Mouse (Mus musculus): ENCODE data around the gene Pnp. TPM values are rescaled to one million over a fixed set of nuclear protein-coding genes. Genes with fewer than 3 reads are reported as not detected.
A peak's percentile ranks its signal among the peaks of the same experiment; 100 is the strongest.
"Not testable (repeated sequence)": the region's sequence is repeated elsewhere in the genome, so short reads cannot be mapped to it uniquely, and the experiment has no call there.

Gene Pnp
- total RNA-seq, 2 experiments from 2014 or later, result 12.7 to 13.9 TPM

DNA sequence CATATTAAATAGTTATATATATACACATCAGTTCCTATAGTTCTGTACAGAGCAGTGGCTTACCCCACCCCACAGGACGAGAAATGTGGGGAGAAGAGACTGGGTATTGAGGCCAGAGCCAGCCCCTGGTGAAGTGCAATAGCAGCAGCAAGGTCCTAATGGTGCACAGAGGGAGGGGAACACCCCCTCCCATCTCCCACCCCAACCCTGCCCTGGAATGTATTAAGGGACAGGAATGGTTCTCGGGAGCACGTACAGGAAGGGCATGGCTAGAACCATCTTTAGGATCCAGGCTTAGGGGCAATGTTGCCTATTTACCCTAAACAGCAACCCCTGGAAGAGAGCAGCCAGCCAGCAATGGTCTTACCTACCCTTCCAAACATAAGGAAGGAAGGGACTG, 3.5 kb upstream of the Pnp start:
- no peak for DNase-seq (ENCODE audit: low spot score in 2 of 2)

GRCm38 (mm10) chr14:50929951-50930350, 931 bp upstream of the Pnp start:
- DNase-seq (ENCODE audit: low spot score in 2 of 2), result no peak

DNA sequence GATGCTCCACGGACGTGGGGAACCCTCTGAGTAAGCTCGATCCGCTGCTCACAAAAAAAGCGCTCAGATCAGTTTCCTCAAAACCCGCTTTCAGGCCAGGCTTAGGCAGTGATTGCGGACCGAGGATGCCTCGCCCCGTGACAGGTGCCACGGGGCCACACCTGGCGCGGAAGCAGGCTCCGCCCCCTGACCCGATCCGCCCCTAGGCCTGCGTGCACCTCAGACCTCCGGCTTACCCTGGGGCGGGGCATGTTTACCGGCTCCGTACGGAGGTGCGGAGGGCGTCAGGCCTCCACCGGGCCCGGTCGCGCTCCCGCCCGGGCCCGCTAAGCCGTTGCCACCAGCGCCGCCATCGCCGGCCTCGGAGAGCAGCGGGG, 517 bp upstream of the Pnp start:
- DNase-seq (ENCODE audit: low spot score in 2 of 2), result no peak

DNA sequence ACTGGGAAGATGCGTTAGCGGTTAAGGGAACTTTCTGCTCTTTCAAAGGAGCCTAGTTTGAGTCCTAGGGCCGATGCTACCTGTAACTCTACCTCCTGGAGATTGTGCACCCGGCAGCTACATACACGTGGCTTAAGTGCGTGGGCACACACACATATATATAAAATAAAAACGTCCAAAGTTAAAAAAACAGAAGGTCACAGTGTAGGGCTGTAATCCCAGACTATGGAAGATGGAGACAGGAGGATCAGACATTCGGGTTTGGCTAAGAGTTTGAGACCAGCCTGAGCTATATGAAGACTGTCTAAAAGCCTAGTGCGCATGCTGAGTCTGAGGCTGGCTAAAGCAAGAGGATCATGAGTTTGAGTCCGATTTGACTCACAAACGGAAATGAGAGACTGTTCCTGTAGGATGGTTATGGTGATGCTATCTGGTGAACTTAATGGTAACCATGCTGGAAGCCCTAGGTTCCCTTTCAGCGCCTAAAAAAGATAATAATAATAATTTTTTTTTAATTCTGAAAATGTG, 675 bp downstream of the Pnp start:
- DNase-seq (ENCODE audit: low spot score in 2 of 2), result no peak

DNA sequence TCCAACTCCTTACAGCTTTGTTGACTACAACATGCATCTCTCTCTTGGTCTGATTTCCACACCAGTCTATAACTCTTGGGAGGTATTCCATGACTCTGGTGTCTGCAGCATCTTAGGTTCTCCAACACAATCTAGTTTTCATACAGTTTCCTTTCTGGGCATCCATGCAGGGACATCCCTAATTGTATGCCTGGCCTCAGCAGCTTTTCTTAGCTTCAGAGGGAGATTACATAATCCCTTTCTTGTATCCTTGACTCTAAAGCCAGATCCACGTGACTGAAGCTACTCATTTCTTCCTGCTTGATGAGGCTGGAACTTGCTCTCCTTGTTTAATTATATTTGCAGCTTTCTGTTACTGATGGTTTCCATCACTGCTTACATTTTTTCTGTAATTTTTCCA, 5.8 kb downstream of the Pnp start:
- no peak for DNase-seq (ENCODE audit: low spot score in 2 of 2)

DNA sequence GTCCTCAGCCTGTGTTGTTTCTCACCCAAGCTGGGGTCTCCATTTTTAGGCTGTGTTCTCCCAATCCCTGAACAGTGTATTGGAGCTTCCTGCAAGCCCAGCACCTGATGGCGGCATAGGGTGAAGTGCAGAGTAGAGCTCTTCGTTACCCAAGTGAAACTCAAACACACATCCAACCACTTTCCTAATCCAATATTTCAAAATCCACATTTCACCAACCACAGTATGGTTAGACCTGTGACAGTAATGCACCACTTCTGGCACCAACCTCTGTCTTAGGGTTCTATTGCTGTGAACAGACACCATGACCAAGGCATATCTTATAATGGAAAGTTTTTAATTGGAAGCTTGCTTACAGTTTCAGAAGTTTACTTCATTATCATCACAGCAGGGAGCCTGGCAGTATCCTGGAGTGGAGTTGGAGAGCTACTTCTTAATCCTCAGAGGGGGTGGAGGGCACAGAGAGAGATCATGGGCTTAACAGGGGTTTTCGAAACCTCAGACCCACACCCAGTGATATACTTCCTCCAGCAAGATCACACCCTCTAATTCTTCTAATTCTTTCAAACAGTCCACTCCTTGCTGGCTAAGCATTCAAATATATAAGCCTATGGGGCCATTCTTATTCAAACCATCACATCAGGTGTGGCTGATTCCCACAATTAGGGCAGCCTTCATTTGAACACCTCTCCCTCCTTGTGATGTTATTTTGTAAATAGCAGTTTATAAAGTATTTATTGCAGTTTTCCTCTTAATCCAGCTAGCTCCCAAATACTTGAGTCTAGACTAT, 7.4 kb downstream of the Pnp start:
- no peak for DNase-seq (ENCODE audit: low spot score in 2 of 2)

DNA sequence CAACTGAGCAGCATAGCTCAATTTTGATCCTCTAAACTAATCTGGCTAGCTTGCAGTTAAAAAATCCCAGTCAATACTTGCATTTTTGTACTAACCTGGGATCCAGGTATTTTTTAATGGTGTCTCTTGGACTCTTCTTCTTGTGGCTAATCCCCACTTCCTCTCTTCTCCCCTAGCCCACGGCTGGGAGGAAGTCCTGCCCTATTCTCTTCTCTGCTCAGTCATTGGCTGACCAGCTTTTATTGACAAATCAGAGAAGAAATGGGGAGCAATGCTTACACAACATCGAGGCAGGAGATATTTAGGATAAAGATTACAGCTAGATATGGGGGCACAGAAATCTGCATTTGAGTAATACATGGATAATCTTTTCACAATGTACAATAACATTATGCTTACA, 8.1 kb downstream of the Pnp start:
- DNase-seq (ENCODE audit: low spot score in 2 of 2), result no peak

GRCm38 (mm10) chr14:50943932-50944667, 13.2 kb downstream of the Pnp start, which contains the start of gene Gm49342:
TSS of gene Gm49342 (plus strand) at chr14:50944517.
- DNase-seq (ENCODE audit: low spot score in 2 of 2), result peak; percentile 91 to 95

GRCm38 (mm10) chr14:50944668-50945033, 13.8 kb downstream of the Pnp start:
- DNase-seq (ENCODE audit: low spot score in 2 of 2), result not testable (repeated sequence)

DNA sequence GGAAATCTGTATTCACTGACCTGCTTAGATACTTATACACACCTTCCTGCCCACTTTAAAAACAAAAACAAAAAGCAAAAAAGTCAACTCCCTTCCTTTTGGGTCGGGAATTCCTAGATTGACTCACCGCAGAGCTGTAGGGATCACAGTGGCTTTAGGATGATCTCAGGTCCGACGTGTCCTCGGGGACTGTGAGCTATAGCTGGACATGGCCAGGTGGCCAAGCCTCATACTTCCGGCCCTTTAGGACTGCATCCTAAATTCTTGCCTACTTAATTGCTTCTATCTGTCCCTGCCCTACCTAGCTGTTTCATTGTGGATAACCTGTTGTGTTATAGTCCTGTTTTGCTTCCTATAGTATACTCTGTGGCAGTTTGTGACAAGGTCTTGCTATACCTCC, 14.2 kb downstream of the Pnp start:
- DNase-seq (ENCODE audit: low spot score in 2 of 2), result not testable (repeated sequence)

DNA sequence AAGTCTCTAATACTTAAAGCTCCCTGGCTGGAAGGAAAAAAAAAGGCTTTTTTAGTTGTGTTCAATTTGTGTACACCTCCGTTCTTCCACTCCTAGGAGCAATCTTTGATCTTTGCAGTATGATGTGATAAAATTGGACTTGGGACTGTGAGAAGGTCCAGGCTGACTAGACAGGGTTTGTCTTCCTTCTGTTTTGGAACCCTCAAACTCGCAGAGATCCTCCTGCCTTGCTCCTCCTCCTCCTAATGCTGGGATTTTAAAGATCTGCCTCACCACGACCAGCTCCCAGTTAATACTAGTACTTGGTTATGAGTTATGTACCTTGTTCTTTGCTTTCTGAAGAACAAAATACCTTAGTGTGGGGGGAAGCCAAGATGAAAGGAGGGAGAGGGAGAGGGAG, 14.6 kb downstream of the Pnp start:
- not testable (repeated sequence) for DNase-seq (ENCODE audit: low spot score in 2 of 2)

DNA sequence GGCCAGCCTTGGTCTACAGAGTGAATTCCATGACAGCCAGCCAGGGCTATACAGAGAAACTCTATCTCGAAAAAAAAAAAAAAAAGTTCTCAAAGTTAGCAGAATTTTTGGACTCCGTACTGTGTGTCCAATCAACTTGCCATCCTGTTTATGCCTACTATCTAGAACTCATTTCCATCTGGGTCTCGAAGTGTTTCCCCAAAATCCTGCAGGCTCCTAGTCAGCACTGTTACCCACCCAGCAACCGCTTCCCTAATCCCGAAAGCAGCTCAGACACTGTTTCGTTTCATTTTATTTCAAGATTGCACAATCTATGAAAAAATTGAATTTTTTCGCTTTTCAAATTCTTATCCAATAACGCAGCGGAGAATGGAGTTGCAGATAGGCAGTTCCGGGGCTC, 24.6 kb downstream of the Pnp start:
- DNase-seq (ENCODE audit: low spot score in 2 of 2), result no peak

DNA sequence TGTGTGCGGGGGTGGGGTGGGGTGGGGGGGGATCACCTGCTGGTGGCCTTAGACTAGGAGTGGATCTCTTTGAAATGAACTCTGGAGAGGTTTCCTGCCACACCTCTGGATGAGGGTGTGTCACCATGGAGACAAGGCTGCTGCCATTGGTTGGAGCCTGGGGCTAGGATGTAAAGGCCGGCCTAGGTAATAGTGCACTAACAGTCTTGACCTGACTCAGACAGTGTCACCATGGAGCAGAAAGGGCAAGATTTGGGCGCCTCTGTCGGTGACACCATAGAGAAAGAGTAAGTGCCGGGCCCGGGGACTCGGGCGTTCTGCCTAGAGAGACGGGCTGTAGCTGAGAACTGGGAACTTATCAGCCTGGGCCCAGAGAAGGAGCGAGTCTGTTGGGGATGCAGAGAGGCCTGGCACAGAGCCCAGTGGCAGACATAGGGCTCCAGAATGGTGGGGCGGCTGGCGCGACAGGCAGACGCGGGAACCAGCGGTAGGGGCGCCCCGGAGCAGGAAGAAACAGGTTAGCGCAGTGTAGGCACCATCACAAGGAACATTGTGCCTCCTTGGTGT, 25.1 kb downstream of the Pnp start, which contains the start of gene Pnp2:
TSS of gene Pnp2 (plus strand) at position 51 of the 567 bp plus-strand sequence.
- DNase-seq (ENCODE audit: low spot score in 2 of 2), result peak in 1 of 2 experiments; percentile 40

- DNase-seq (ENCODE audit: low spot score in 2 of 2), result not testable (repeated sequence)
Measured at GRCm38 (mm10) chr14:50956724-50957123, 25.8 kb downstream of the Pnp start.

GRCm38 (mm10) chr14:50957146-50957545, 26.3 kb downstream of the Pnp start:
- DNase-seq (ENCODE audit: low spot score in 2 of 2), result not testable (repeated sequence)

GRCm38 (mm10) chr14:50958289-50958995, 27.6 kb downstream of the Pnp start:
- DNase-seq (ENCODE audit: low spot score in 2 of 2), result not testable (repeated sequence)

DNA sequence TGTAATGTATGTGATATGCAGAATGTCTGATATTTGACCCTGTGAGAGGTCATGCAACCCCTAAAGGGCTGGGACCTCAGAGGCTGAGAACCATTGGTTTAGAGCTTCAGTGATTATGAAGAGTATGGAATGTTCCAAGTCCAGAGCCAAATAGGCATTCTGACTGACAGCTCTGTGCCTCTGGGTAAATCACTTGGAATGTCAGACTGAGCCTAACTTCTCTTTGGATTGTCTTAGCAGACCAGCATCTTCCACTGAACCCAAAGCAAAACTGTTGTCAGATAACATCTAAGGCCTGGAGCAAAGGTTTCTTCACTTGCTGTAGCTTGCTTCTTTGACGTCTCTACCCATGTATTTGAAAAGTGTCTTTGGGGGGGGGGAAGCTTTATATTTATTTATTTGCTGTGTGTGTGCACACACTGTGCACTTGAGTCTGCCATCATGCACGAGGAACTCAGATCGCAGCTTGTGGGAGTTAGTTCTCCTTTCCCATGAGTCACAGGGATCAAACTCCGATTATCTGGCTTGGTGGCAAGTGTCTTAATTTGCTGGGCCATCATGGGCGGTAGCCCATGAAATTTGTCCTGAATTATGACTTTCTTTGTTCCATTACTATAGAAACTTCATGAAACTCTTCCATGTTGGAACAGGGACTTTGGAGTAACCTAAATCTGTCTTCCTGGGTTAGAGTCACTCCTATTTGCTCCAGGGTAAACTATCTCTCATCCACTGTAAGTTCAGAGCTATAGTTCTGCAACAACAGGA, 37.5 kb downstream of the Pnp start:
- DNase-seq (ENCODE audit: low spot score in 2 of 2), result no peak

DNA sequence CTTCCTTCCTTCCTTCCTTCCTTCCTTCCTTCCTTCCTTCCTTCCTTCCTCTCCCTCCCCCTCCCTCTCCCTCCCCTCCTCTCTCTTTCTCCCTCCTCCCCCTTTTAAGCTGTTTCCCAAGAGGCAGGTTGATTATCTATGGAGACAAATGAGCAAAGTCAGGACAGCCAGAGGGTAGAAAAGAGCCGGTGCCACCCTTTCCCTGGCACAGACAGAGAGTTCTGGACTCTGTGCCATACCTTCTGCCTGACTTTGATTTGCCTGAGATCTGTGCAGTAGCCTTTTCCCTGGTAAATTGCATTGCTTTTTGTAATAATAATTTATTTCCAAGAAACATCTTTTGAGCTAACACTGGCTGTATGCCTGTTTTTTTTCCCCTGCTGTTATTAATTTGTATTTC, 38.2 kb downstream of the Pnp start:
- no peak for DNase-seq (ENCODE audit: low spot score in 2 of 2)

DNA sequence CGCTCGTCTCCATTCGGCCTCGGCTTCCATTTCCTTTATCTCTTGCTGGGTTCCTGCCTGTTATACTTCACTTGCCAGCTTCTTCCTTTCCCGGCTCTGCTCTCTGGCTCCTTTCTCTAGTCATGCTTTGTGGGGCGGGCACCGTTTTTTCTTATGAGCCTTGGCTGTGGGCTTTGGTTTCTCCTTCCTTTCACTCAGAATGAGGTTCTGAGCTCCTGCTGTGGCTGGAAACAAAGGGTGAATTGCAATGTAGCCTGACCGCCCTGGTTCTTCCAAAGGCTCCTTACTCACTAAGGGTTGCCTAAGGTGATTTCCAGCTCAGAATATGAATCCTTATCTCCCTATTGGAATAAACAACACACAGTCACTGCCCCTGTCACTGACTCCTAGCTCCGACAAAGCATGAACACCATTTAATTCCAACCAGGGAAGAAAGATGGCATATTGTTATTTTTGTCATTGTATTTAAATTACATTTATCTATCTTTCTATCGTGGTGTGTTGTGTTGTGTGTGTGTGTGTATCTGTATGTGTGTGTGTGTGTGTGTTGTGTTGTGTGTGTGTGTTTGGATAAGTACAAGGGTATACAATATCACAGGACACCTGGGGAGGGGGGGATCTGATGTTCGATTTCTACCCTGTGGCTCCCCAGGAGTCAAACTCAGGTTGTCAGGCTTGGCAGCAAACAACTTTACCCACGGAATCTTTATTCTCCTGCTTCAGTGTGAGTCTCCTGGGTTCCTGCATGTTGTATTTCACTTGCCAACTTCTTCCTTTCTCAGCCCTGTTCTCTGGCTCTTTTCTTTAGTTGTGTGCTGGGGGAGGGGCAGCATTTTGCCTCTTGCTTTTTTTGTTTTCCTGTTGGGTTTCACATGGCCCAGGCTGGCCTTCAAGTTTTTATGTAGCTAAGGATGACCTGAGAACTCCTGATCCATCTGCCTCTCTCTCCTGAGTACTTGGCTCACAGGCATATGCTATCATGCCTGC, 39.0 kb downstream of the Pnp start:
- no peak for DNase-seq (ENCODE audit: low spot score in 2 of 2)
